Mouse (Mus musculus): ENCODE measurements at regions not wholly inside any gene's neighbourhood (a gene's known extent, or its start where the extent isn't known, plus 50 kb on each side); places are given as distances from the start of the nearest gene placed in this dataset.
A peak's percentile ranks its signal among the peaks of the same experiment; 100 is the strongest.

DNA sequence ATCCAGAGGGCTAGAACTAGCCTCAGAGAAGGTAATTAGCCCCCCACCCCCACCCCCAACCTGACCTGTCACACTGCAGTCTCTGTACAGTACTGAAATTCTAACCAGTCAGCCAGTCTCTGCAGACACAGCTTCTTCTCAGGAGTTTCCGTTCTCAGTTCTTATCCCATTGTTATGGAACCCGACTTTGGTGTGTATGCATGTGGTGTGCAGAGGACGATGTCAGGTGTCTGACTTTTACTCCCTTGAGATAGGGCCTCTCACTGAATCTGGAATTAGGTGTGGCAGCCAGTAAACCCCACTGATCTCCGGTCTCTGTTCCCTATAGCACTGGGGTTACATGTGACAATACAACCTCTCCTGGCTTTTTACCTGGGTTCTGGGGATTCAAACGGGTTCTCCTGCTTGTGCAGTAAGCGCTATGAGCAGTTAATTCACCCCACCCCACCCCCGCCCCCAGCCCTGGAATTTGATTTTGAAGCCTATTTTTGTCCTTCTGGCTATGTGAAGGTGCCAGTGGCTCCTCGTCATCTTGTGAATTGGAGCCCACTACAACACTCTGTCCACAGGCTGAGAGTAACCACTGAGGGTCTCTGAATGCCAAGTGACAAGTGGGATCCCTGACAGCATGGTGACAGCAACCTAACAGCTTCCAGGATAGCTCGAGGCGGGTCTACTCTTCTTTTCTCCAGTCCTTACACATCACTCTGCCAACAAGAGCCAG is 429.4 kb downstream of the Fut8 start:
- DNase-seq (ENCODE audit: low read depth), result no peak

DNA sequence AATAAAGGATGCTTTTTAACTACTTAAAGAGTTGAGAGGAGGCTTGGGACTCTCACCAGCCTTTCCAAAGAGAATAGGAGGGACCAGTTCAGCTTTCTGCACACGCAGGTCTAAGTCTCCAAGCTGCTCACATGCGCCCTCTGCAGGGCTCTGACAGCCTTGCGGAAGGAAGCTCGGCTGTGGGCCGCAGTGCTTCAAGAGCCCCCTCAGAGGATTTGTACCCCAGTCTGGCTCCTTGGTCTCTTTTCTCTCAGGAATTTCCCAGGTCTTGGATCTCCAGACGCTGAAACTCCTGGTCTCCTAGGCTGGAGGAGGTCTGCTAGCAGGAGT is 429.9 kb downstream of the Fut8 start:
- DNase-seq (ENCODE audit: low read depth), result peak; percentile 10

DNA sequence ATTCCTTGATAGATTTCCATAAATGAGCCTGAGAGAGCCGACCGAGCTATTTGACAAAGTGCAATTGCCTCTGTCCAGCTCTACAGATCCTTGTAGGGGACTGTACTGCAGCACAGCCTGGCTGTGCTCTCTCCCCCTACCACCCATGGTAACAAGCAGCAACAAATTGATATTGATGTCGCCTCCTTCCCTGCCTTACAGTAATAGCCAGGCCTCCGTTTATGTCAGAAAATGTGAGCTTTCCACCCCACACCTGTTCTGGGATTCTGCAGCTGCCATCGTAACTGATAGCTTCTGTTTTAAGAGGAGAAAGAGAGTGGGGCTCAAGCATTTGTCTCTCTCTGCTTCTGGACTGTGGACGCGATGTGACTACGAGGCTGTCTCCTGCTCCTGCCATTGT is 432.6 kb downstream of the Fut8 start:
- no peak for DNase-seq (ENCODE audit: low read depth)

DNA sequence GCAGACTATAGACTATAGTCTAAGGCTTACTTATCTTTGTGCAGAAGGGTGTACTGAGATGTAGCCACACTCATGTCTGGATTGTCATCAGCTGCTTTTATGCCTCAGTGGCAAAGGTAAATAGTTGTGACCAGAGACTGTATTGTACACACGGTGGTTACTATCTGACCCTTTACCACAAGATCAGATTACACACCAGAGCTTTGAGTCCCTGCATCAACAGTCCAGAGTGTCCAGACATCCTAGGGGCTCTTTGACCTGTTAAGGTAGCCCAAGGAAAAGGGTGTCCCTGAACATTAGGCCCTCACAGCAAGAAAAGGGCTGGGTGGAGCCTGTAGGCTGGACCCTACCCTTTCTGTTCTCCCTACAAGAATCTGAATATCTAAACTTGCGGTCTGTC is 436.4 kb downstream of the Fut8 start:
- DNase-seq (ENCODE audit: low read depth), result no peak

DNA sequence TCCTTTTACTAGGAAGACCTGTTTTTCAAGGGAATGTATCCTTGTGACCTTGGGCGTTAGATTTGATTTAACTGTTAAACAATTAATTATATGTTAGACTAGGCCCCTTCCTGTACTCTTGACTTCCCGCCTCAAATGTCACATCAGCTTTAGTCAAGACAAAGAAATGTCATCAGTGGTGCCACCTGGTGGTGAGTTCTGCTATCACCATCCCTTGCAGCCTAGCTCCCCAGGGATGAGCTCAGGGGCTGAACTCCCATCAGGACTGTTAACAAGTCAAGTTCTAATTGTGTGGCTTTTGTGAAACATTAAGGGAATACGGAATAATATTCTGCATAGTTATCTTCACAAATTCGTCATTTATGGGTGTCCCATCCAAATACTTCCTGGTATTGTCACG is 436.8 kb downstream of the Fut8 start:
- DNase-seq (ENCODE audit: low read depth), result no peak

DNA sequence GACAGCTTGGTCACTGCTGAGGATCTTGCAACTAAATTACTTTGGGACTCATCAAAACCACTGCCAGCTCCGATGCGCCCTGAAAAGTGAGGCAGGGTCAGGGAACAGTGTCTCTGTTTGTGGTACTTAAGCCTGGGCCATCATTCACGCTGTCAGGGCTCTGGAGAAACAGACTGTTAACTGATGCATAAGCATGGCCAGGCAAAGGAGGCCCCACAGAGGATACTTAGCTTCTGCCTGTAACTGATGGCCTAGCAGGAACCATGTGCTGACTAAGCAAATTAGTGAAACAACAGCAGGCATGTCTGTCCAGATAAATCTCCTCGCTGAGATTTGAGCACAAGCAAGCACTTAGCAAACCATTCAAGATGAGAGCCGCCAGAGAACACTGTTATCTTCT is 440.1 kb downstream of the Fut8 start:
- DNase-seq (ENCODE audit: low read depth), result no peak

DNA sequence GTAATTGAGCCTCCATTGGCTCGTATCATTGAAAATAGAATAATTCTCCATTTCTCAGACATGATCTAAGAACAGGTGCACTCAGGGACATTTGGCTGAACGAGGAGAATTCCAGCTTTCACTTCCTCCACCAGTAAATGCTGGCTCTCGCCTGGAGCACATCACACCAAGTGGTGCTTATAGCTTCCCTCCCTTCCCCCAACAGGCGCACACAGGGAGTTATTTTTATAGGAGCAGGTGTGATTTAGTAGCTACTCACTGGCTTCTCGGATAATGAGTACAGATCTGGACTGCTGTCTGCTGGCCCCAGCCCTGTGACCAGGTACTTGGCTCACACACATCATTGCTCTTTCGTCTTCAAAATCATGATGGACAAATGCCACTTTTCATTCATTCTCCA is 456.2 kb downstream of the Fut8 start:
- no peak for DNase-seq (ENCODE audit: low read depth)

DNA sequence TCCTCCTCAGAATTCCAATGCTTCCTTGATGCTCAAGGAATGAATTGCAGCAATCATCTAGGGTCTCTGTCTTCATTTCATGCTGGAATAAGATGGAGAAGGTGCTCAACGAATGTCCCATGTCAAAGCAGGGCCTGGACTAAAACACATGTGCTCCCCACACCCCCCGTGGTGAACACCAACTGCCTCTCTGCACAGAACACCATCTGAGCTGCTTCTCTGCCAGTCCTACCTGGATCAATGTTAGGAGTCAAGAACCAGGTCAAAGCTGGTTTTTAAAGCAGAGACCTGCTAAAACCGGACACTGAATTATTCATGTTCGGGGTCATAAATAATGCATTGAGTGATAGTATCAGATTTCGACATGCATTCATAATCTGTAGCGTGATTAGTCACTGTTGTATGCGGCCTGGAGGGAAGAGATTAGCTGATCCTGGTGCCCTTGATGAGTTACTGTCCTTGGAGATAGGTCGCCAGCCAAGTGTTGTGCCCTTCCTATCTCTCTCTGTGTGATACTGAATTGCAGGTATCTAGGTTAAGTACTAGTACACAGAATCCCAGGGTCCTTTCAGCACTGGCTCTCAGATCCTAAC is 458.2 kb downstream of the Fut8 start:
- no peak for DNase-seq (ENCODE audit: low read depth)

DNA sequence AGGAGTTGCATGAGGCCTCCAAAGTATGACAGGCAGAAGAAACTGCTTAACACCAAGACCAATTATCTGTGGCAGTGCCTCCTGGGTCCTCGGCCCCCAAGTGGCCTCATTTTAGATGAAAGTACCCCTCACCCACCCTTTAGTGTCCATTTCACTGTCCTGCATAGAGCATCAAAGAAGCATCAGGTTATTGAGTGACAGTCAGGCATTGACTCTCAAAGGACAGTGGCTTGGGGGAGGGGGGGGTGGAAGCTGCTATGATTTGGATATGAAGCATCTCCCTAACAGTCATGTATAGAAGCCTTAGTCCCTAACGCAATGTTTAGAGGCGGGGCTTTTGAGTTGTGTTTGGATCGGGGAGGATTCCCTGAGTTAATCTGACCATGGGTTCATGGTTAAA is 458.7 kb downstream of the Fut8 start:
- DNase-seq (ENCODE audit: low read depth), result no peak

DNA sequence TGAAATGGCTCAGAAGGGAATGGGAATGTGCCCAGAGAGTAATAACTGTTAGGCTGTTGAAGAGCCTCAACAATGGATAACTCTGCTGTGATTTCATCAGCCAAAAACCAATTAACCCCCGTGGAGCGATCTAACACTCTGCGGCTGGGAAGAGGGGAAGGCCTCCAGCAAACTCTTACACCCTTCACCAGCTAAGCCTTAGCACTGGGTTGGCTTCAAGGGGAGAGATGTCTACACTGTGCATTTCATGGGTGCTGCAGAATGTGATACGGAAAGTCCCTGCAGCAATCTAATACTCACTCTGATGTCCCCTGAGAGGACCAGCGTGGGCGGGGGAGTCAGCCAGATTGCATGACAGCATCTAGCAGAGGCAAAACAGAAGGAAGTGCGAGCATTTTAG is 460.2 kb downstream of the Fut8 start:
- no peak for DNase-seq (ENCODE audit: low read depth)

DNA sequence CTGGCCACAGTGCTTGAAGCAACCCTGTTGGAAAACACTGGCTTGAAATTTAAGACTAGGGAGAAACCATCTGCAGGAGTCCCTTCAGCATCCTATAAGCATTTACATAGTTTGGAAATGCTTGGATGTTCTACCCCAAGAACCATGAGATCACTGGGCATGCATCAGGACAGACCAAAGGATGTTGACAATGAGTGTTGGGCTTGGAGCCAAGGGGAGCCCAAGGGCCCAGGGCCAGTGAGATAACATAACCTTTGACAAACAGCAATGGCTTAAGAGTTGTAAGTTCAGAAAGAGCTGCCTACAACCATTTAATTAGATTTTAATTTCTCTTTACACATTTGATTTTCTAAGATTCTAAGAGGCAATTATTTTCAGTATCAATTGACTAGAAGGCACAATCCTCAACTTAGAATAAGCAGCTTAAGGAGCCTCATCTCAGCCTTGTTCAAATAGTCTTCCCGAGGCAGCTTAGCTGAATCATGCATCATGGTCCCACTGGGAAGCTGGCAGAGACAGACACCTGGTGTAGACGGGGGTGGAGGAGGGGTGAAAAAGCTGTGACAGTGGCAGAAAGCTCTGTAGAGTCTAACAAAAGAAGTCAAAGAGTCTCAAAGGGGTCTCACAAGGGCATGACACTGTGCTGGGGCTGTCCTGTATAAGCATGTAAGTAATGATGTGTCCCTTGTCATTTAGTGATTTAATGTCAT is 462.1 kb downstream of the Fut8 start:
- no peak for DNase-seq (ENCODE audit: low read depth)

DNA sequence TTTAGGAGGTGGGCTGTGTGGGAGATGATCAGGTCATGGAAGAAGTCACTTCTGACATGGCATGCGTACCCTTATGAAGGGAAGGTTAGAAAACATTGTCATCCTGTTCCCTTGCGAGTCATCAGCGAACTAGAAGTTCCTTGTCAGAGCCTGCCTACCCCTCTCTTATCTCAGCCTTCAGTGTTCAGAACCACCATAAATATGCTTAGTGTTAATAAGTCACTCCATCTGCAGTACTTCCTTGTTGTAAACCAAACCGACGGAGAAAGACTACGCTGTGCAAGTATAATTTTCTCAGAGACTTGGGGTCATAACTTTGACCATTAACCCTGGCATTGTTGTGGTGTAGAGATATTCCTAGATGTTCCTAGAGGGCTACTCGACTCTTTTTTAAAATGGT is 477.6 kb downstream of the Fut8 start:
- no peak for DNase-seq (ENCODE audit: low read depth)

DNA sequence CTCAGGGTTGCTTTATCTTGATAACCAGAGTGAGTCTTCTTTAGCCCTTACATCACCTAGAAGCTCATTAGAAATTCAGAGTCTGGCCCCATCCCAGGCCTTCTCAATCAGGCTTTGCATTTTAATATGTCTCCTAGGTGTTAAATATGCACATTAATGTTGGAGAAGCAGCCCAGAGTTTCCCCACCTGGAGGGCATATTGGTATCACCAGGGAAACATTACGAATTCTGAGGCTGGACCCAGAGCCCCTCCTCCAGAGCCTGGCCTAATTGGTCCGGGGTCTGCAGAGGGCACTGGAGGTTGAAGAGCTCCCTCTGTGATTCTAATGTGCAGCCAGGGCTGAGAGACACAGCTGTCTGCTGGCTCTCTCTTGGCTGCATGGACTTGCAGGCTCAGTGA is 478.1 kb downstream of the Fut8 start:
- DNase-seq (ENCODE audit: low read depth), result no peak

DNA sequence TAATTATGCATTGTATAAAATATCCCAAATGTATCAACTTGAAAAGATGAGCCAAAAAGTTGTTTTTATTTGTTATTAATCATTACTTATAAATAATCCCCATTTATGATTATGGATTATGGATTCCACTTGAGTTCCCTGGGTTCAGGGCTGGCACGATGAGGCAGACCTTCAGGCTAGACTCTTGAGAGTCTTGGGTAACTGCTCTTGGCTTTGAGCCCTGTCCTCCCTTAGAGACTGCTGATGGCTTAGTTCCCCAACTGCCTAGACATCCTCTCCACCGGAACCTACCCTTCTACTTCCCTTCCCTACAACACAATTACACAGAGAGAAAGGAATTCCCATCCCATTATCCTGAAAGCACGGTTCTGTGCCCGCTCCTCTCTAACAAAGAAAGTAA is 466.3 kb upstream of the Gm6657 start:
- DNase-seq (ENCODE audit: low read depth), result no peak

DNA sequence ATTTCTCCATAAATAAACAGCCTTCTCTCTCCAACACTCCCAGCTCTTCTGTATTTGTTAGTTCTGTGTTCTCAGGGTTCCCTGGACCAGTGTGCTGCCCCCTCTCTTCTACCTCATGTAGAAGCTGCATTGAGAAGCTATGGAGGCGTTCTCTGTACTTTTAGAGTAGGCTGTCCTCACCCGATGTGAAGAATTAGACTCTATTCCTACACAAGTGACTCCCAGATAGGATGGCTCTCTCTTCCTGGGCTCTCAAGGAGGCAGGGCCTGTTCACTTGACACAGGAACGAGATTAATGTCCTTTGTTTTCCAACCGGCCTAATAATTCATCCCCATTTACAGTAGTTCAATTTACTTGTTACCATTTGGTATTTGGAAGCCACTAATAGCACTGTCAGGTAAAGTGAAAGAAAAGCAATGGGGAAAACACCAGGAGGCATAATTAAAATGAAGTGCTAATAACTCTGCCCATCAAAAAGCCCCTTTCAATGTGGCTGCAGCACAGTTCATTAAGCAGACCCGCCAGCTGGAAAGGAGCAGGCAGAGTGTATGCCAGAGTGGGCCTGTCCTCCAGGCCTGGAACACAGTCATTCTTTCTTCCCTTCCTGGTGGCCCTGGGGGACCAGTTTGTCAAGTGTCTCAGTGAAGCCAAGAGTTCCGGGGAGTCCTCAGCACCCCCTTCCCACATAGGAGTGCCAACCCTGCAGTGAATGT is 454.8 kb upstream of the Gm6657 start:
- DNase-seq (ENCODE audit: low read depth), result no peak

DNA sequence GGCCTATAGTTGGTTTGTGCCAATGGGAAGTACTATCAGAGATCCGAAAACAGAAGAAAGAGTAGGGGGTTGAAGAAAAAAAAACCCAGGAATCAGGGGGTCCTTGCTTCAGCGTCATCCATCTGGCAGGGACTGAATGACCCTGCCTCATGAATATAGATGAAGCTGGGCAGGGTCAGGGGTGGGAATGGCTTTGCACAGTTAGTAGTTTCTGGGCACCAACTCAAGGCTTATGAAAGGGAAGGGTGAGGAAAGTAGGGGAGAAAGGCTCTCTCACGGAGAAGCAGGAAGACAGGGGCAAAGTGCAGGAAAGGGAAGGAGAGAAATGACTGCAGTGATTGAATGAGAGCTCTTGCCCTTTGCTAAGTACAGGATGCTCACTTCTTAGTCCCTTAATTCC is 451.3 kb upstream of the Gm6657 start:
- DNase-seq (ENCODE audit: low read depth), result no peak

DNA sequence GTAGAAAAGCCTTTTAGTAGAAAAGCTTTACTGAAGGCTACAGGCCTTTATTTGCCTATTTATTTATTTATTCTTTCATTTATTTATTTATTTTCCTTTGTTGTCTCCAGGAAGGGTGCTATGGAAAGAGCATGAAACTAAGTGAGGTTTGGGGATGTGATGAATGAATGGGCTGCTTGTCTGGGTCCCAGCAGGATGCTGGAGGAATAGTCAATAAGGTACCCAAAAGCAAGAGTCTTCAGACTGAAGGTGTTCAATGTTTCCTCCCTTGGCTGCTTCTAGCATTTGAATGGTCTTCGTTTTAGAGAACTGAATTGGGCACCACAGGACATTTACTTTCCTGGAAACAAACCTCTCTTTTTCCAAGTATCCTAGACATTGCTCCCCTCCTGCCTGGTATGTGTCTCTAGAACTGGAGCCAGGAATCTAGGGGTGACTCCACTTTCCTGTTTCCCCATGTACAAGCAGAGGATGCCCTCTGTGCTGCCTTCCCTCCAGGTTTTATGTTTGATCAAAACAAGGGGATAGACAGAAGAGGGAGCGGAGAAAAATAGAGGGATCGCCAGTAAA is 444.5 kb upstream of the Gm6657 start:
- DNase-seq (ENCODE audit: low read depth), result no peak

DNA sequence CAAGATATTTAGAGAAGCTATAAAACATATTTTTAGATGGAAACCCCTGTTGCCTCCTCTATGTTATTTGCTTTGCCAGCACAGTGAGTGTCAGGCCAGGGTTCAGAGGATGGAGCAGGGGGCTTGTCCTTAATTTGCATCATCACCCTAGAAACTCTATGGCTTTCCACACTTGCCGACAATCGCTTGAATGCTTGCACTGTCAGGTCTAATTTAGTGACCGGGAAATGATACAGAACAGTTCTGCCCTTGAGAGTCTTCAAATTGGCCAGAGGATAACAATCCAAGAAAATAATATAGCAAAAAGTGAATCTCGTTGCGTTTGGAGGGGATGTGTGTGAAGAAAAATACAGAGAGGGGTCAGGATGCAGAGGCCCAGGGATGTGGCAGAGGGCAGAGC is 441.9 kb upstream of the Gm6657 start:
- DNase-seq (ENCODE audit: low read depth), result no peak

DNA sequence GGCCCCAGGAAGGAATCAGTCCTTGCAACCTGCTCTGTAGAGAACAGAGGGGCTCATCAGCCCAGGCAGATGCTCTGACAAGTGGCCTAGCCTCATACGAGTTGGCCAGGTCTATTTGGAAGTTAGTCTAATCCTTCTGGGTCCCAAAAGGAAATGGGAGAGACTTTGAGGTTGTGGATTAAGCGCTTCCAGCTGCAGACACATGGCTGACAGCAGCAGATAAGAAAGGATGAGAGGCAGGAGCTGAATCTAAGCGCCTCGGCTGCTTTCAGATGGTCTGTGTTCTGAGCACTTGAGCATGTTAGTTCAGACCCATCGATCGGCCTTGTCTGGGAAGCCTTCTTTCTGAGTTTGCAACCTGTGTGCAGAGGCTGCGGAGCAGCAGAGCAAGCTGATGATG is 438.0 kb upstream of the Gm6657 start:
- DNase-seq (ENCODE audit: low read depth), result no peak

DNA sequence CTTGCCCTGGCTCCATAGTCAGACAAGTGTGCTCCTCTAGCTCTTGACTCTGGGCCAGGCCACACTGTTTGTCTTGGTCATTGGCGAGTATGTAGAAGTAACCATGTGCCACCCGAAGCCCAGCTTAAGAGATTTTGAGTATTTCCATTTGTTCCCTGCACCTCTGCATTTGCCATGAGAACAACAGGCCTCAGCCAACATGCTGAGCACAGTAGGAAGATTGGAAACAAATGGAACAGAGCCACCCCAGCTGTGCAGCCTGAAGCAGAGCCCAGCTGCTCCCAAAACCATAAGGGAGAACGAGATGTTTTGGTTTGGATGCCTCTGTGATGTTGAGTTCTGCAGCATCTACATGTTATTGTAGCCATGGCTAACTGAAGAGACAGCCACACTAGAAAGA is 433.1 kb upstream of the Gm6657 start:
- no peak for DNase-seq (ENCODE audit: low read depth)

DNA sequence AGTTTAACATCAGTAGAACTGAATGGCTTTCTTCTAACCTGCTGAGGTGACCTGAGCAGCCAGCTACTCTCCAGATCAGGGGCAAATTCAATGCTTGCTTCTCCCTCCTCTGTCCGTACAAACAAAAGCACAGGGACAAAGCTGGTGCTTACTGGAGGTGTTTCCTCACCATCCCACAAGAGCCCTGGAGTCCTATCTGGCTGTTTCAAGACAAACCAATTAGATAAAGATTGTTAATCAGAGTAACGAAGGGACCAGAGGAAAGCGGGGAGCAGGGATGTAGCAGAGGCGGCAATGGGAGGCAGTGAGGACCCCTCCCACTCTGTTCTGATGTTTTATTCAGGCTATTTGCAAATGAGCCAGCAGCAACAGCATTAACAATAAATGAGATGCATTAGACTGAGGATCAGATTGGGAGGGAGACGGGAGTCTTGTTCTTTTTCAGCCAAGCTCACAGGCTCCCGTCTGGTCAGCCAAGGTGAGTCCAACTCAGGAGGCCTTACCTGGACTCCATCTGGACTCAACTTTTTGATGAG is 418.0 kb upstream of the Gm6657 start:
- no peak for DNase-seq (ENCODE audit: low read depth)

DNA sequence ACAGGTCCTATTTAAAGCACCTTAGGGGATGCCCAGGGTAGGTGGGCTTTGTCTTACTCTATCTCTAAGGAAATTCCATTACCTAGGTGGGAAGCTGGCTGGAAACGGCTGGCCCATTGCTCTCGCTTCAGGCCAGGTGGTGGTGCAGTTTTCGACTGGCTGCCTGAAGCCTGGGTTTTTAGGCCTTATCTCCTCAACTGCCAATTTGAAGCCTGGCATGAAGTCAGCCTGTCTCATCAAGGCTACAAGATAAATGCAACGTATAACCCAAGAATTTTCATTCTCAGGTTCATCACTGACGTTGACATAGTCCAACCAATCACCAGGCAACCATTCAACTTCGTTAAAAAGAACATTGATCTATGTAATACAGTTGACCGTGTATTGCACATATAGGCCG is 417.3 kb upstream of the Gm6657 start:
- no peak for DNase-seq (ENCODE audit: low read depth)
